Mouse (Mus musculus): ENCODE measurements around the gene BC030867. TPM values are rescaled to one million over a fixed set of nuclear protein-coding genes. Genes with fewer than 3 reads are reported as not detected.

Gene BC030867
- polyA plus RNA-seq, 1 experiment = 1.9 TPM

GRCm38 (mm10) chr11:102285095-102285834 lies 36.6 kb downstream of the BC030867 start:
- TF ChIP-seq POLR2A (IDR thresholded peaks at IDR 0.05; ENCODE audit: low read depth, low read length) (no peak), CTCF (IDR thresholded peaks at IDR 0.05; ENCODE audit: extremely low read depth, insufficient read depth, insufficient read length, insufficient replicate concordance) (no peak)
- WGBS = 3% methylated on average over 31 of the region's 31 CpGs
- H3K36me3 ChIP-seq (ENCODE audit: control insufficient read depth, insufficient read depth, low read length) = peaks cover 12% of the 10 kb centered on the region
- peak overlapping the region; percentile 79 for H3K27ac ChIP-seq (ENCODE audit: insufficient read depth, low read length)
- no peak for DNase-seq (ENCODE audit: low read depth in 1 of 2, low spot score in 2 of 2)
- H3K4me3 ChIP-seq (ENCODE audit: extremely low read depth, insufficient read depth, insufficient read length) = peak overlapping the region; percentile 86
- peaks cover 6% of the 10 kb centered on the region; the same call in 1 of the 2 replicates for H3K4me1 ChIP-seq (ENCODE audit: control insufficient read depth, insufficient read depth, insufficient read length)
- H3K27me3 ChIP-seq (ENCODE audit: control insufficient read depth, insufficient read depth, low read length) = no peaks in the 10 kb centered on the region

GRCm38 (mm10) chr11:102287485-102287884 lies 38.8 kb downstream of the BC030867 start:
- TF ChIP-seq CTCF (IDR thresholded peaks at IDR 0.05; ENCODE audit: extremely low read depth, insufficient read depth, insufficient read length, insufficient replicate concordance) (no peak), POLR2A (IDR thresholded peaks at IDR 0.05; ENCODE audit: low read depth, low read length) (no peak)
- Histone ChIP-seq H3K4me1 (ENCODE audit: control insufficient read depth, insufficient read depth, insufficient read length) (peaks cover 6% of the 10 kb centered on the region; the same call in 1 of the 2 replicates), H3K27ac (ENCODE audit: insufficient read depth, low read length) (no peak overlapping the region), H3K27me3 (ENCODE audit: control insufficient read depth, insufficient read depth, low read length) (no peaks in the 10 kb centered on the region), H3K4me3 (ENCODE audit: extremely low read depth, insufficient read depth, insufficient read length) (no peak overlapping the region), H3K36me3 (ENCODE audit: control insufficient read depth, insufficient read depth, low read length) (peaks cover 31% of the 10 kb centered on the region)
- no peak for DNase-seq (ENCODE audit: low read depth in 1 of 2, low spot score in 2 of 2)
- 92% methylated on average over 8 of the region's 8 CpGs for WGBS

GRCm38 (mm10) chr11:102288027-102288804 lies 39.5 kb downstream of the BC030867 start:
- Histone ChIP-seq H3K27me3 (ENCODE audit: control insufficient read depth, insufficient read depth, low read length) (no peaks in the 10 kb centered on the region), H3K4me3 (ENCODE audit: extremely low read depth, insufficient read depth, insufficient read length) (no peak overlapping the region), H3K36me3 (ENCODE audit: control insufficient read depth, insufficient read depth, low read length) (peaks cover 33% of the 10 kb centered on the region), H3K27ac (ENCODE audit: insufficient read depth, low read length) (no peak overlapping the region), H3K4me1 (ENCODE audit: control insufficient read depth, insufficient read depth, insufficient read length) (peaks cover 6% of the 10 kb centered on the region; the same call in 1 of the 2 replicates)
- TF ChIP-seq POLR2A (IDR thresholded peaks at IDR 0.05; ENCODE audit: low read depth, low read length) (no peak), CTCF (IDR thresholded peaks at IDR 0.05; ENCODE audit: extremely low read depth, insufficient read depth, insufficient read length, insufficient replicate concordance) (no peak)
- DNase-seq (ENCODE audit: low read depth in 1 of 2, low spot score in 2 of 2) = no peak
- 89% methylated on average over 8 of the region's 8 CpGs for WGBS

GRCm38 (mm10) chr11:102288913-102289312 lies 40.2 kb downstream of the BC030867 start:
- 88% methylated on average over 2 of the region's 2 CpGs for WGBS

GRCm38 (mm10) chr11:102289511-102290100 lies 40.9 kb downstream of the BC030867 start:
- Histone ChIP-seq H3K27me3 (ENCODE audit: control insufficient read depth, insufficient read depth, low read length) (no peaks in the 10 kb centered on the region), H3K4me1 (ENCODE audit: control insufficient read depth, insufficient read depth, insufficient read length) (peaks cover 6% of the 10 kb centered on the region; the same call in 1 of the 2 replicates), H3K4me3 (ENCODE audit: extremely low read depth, insufficient read depth, insufficient read length) (no peak overlapping the region), H3K36me3 (ENCODE audit: control insufficient read depth, insufficient read depth, low read length) (peaks cover 35% of the 10 kb centered on the region), H3K27ac (ENCODE audit: insufficient read depth, low read length) (no peak overlapping the region)
- TF ChIP-seq CTCF (IDR thresholded peaks at IDR 0.05; ENCODE audit: extremely low read depth, insufficient read depth, insufficient read length, insufficient replicate concordance) (no peak), POLR2A (IDR thresholded peaks at IDR 0.05; ENCODE audit: low read depth, low read length) (no peak)
- WGBS = 81% methylated on average over 6 of the region's 6 CpGs
- DNase-seq (ENCODE audit: low read depth in 1 of 2, low spot score in 2 of 2) = no peak

More at GRCm38 (mm10) chr11:102288913-102289312, 40.2 kb downstream of the BC030867 start:
- H3K4me1 ChIP-seq (ENCODE audit: control insufficient read depth, insufficient read depth, insufficient read length) = peaks cover 6% of the 10 kb centered on the region; the same call in 1 of the 2 replicates
- H3K4me3 ChIP-seq (ENCODE audit: extremely low read depth, insufficient read depth, insufficient read length) = no peak overlapping the region
- DNase-seq (ENCODE audit: low read depth in 1 of 2, low spot score in 2 of 2) = no peak
- peaks cover 35% of the 10 kb centered on the region for H3K36me3 ChIP-seq (ENCODE audit: control insufficient read depth, insufficient read depth, low read length)
- no peaks in the 10 kb centered on the region for H3K27me3 ChIP-seq (ENCODE audit: control insufficient read depth, insufficient read depth, low read length)
- TF ChIP-seq CTCF (IDR thresholded peaks at IDR 0.05; ENCODE audit: extremely low read depth, insufficient read depth, insufficient read length, insufficient replicate concordance) (no peak), POLR2A (IDR thresholded peaks at IDR 0.05; ENCODE audit: low read depth, low read length) (no peak)
- no peak overlapping the region for H3K27ac ChIP-seq (ENCODE audit: insufficient read depth, low read length)

DNA sequence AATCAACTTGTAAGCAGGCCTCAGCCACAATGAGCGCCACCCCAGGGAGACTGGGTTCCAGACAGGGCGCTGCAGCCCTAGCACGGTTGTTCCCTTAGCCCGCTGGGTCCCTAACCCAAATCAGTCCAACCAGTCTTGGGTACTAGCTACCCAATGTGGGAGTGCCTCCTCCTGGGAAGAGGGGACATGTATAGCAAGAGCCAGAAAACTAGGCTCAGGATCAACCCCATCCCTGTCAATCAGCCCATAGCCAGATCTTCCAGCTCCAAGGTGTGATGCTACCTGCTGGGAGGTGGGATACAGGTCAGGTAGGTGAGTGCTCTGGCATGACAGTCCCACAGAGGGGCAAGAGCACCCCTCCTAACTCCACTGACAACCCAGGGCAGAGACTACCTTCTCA lies 41.5 kb downstream of the BC030867 start:
- Histone ChIP-seq H3K36me3 (ENCODE audit: control insufficient read depth, insufficient read depth, low read length) (peaks cover 35% of the 10 kb centered on the region), H3K27ac (ENCODE audit: insufficient read depth, low read length) (no peak overlapping the region), H3K4me3 (ENCODE audit: extremely low read depth, insufficient read depth, insufficient read length) (no peak overlapping the region), H3K27me3 (ENCODE audit: control insufficient read depth, insufficient read depth, low read length) (no peaks in the 10 kb centered on the region), H3K4me1 (ENCODE audit: control insufficient read depth, insufficient read depth, insufficient read length) (peaks cover 6% of the 10 kb centered on the region; the same call in 1 of the 2 replicates)
- TF ChIP-seq CTCF (IDR thresholded peaks at IDR 0.05; ENCODE audit: extremely low read depth, insufficient read depth, insufficient read length, insufficient replicate concordance) (no peak), POLR2A (IDR thresholded peaks at IDR 0.05; ENCODE audit: low read depth, low read length) (no peak)
- DNase-seq (ENCODE audit: low read depth in 1 of 2, low spot score in 2 of 2) = no peak
- 95% methylated on average over 4 of the region's 4 CpGs for WGBS
